13 mouse cellular contexts compared by ENCODE assay signal in the genomic region with DNA sequence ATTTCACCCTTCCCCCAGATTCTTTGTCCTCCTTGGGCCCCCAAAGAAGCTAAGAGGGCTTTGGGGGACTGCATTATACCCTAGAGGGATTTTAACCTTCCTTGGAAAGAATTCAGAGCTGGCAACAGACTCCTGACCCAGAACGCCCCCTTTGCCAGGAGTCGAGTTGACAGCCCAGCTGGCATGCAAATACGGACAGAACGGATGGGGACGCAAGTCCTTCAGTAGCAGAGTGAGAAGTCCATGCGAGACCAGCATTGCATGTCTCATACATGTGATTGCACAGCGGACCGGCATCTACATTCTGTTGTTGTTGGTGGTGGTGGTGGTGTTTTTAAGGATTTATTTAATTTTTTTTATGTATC.
DNase-seq lines count a peak whose midpoint lies in the region; ATAC-seq and TF ChIP-seq lines count a peak whose summit lies in the region.
"Had no signal": no experiment of that assay in that cellular context is flagged by ENCODE, and none has a peak within 500 bp of the region (broad histone marks: within the 10 kb centered on the region; RNA-seq: fewer than 3 reads in every experiment).

No protein-coding gene starts in this region.

- H3K79me2 ChIP-seq in liver, adult 2 months (ENCODE audit: control insufficient read depth, insufficient read depth, low read length): no peaks in the 10 kb centered on the region

- no peaks in the 10 kb centered on the region for H3K9me3 ChIP-seq in liver, embryonic 11.5 days (ENCODE audit: control insufficient read depth, low read length)
- no peaks in the 10 kb centered on the region for H3K9me3 ChIP-seq in stomach, embryonic 16.5 days (replicated peaks; ENCODE audit: control insufficient read depth, low read length)
- 0 out of 2 replicates have a peak, but pooled peaks cover 2% of the 10 kb centered on the region for H3K9me3 ChIP-seq in neural tube, embryonic 15.5 days (replicated peaks)
- H3K9me3 ChIP-seq: hindbrain, embryonic 15.5 days; midbrain, embryonic 12.5 days had no signal

- H3K4me2 ChIP-seq in liver, embryonic 11.5 days: no peak overlapping the region
- H3K4me2 ChIP-seq in stomach, embryonic 16.5 days (ENCODE audit: low read depth, low read length): no peak overlapping the region
- no peak overlapping the region for H3K4me2 ChIP-seq in neural tube, embryonic 15.5 days
- H3K4me2 ChIP-seq: hindbrain, embryonic 15.5 days; midbrain, embryonic 12.5 days had no signal

- H3K27me3 ChIP-seq in liver, adult 2 months (ENCODE audit: control insufficient read depth, insufficient read depth, low read length): no peaks in the 10 kb centered on the region
- 0 out of 2 replicates have a peak, but pooled peaks cover 4% of the 10 kb centered on the region for H3K27me3 ChIP-seq in liver, embryonic 11.5 days (replicated peaks; ENCODE audit: control insufficient read depth, insufficient read depth, low read length)
- H3K27me3 ChIP-seq in stomach, embryonic 16.5 days (ENCODE audit: control insufficient read depth, insufficient read depth, low read length): no peaks in the 10 kb centered on the region
- H3K27me3 ChIP-seq in neural tube, embryonic 15.5 days (replicated peaks): peaks cover 17% of the 10 kb centered on the region; the same call in 1 of the 2 replicates

- H3K27ac ChIP-seq in liver, adult 2 months (replicated peaks; ENCODE audit: insufficient read depth, low read depth, low read length): peak overlapping the region; percentile 46
- peak overlapping the region; percentile 43 for H3K27ac ChIP-seq in liver, embryonic 11.5 days (ENCODE audit: low read depth, low read length)
- H3K27ac ChIP-seq in stomach, embryonic 16.5 days (ENCODE audit: low read length): peak overlapping the region; percentile 84
- H3K27ac ChIP-seq in neural tube, embryonic 15.5 days (replicated peaks): no peak overlapping the region
- H3K27ac ChIP-seq: hindbrain, embryonic 15.5 days; midbrain, embryonic 12.5 days had no signal

- DNase-seq in liver, adult 2 months (ENCODE audit: extremely low read depth, low read depth, low spot score): peak; percentile 75
- no peak for DNase-seq in liver
- peak; percentile 31 to 45 for DNase-seq in kidney, adult 8-10 months
- no peak for DNase-seq in liver, embryonic 11.5 days (ENCODE audit: low spot score)
- DNase-seq in spleen, postnatal 10 days (ENCODE audit: low spot score in 2 of 2): no peak
- DNase-seq: right cerebral cortex, postnatal 25 days had no signal

- peaks cover 17% of the 10 kb centered on the region for H3K4me1 ChIP-seq in liver, adult 2 months (ENCODE audit: control insufficient read depth, insufficient read depth, low read length)
- H3K4me1 ChIP-seq in liver, embryonic 11.5 days (replicated peaks; ENCODE audit: control insufficient read depth, insufficient read depth, low read length): peaks cover 31% of the 10 kb centered on the region
- peaks cover 24% of the 10 kb centered on the region for H3K4me1 ChIP-seq in stomach, embryonic 16.5 days (ENCODE audit: control insufficient read depth, insufficient read depth, low read length)
- peaks cover 21% of the 10 kb centered on the region for H3K4me1 ChIP-seq in neural tube, embryonic 15.5 days

- TF ChIP-seq CTCF in liver, adult 2 months (IDR thresholded peaks at IDR 0.05; ENCODE audit: low read depth, low read length): no peak

- ATAC-seq in liver, embryonic 11.5 days (replicated peaks; ENCODE audit: low FRiP score): no peak
- no peak for ATAC-seq in stomach, embryonic 16.5 days (ENCODE audit: insufficient read depth, low FRiP score)
- ATAC-seq in megakaryocyte-erythroid progenitor cell, adult 5-6 weeks (replicated peaks; ENCODE audit: low FRiP score, low TSS enrichment, poor library complexity, severe bottlenecking): no peak
- no peak for ATAC-seq in neural tube, embryonic 15.5 days (ENCODE audit: low FRiP score)

- no peak overlapping the region for H3K4me3 ChIP-seq in liver, adult 2 months (ENCODE audit: insufficient read depth, low read depth, low read length)
- no peak overlapping the region for H3K4me3 ChIP-seq in liver, embryonic 11.5 days (ENCODE audit: low read depth, low read length)
- no peak overlapping the region for H3K4me3 ChIP-seq in stomach, embryonic 16.5 days (replicated peaks; ENCODE audit: low read length)
- H3K4me3 ChIP-seq in neural tube, embryonic 15.5 days (replicated peaks): no peak overlapping the region
- H3K4me3 ChIP-seq: erythroblast, embryonic 14.5 days; hindbrain, embryonic 15.5 days; midbrain, embryonic 12.5 days; myocyte had no signal

- no peak for TF ChIP-seq POLR2A in liver, adult 2 months (IDR thresholded peaks at IDR 0.05; ENCODE audit: extremely low read depth, insufficient read depth, low read length)

- no peak overlapping the region for H3K9ac ChIP-seq in liver, adult 2 months (ENCODE audit: low read depth, low read length)
- no peak overlapping the region for H3K9ac ChIP-seq in liver, embryonic 11.5 days (ENCODE audit: low read depth, low read length)
- peak overlapping the region; percentile 39; the same call in 1 of the 2 replicates for H3K9ac ChIP-seq in stomach, embryonic 16.5 days (ENCODE audit: low read length)
- no peak overlapping the region for H3K9ac ChIP-seq in neural tube, embryonic 15.5 days (replicated peaks)
- H3K9ac ChIP-seq: hindbrain, embryonic 15.5 days; midbrain, embryonic 12.5 days had no signal

- 21% methylated on average over 8 of the region's 8 CpGs for WGBS in liver, adult 2 months
- WGBS in liver, embryonic 11.5 days: 89% methylated on average over 8 of the region's 8 CpGs
- 78% methylated on average over 8 of the region's 8 CpGs for WGBS in stomach, embryonic 16.5 days
- WGBS in neural tube, embryonic 15.5 days: 61% methylated on average over 8 of the region's 8 CpGs

- no peaks in the 10 kb centered on the region for H3K36me3 ChIP-seq in liver, adult 2 months (ENCODE audit: control insufficient read depth, insufficient read depth, low read length)
- H3K36me3 ChIP-seq in liver, embryonic 11.5 days (ENCODE audit: control insufficient read depth, insufficient read depth, low read length): no peaks in the 10 kb centered on the region
- H3K36me3 ChIP-seq in stomach, embryonic 16.5 days (ENCODE audit: control insufficient read depth, insufficient read depth, low read length): no peaks in the 10 kb centered on the region
- no peaks in the 10 kb centered on the region for H3K36me3 ChIP-seq in neural tube, embryonic 15.5 days
- H3K36me3 ChIP-seq: hindbrain, embryonic 15.5 days; midbrain, embryonic 12.5 days had no signal

Comparison
In these comparisons a context has a peak if more than half of its experiments do, and no peak if none do; other contexts are left out.
1. DNase-seq: peak in liver, adult 2 months (single experiment) and kidney, adult 8-10 months (2 of 2); none in liver (single experiment), liver, embryonic 11.5 days (single experiment) and spleen, postnatal 10 days (0 of 2).